Mouse (Mus musculus) stomach, postnatal 0 days (tissue): ENCODE data around the gene Slit3. TPM values are rescaled to one million over a fixed set of nuclear protein-coding genes. Genes with fewer than 3 reads are reported as not detected.

Source experiments
- ATAC-seq: fragments of 200-750 bp; cut with Nextera tagmentation; 2 replicates; pipeline ENCODE4 v1.8.0; 2017; ENCODE audit not compliant: low FRiP score, low TSS enrichment
- DNase-seq: peaks from one replicate; pipeline ENCODE4 v3.0.0-alpha.2; 2016; ENCODE audit warnings: low spot score
- H3K27ac ChIP-seq: fragments of 300-500 bp; sonication (generic); replicated peaks from 2 replicates; pipeline ENCODE4 v1.5.1; 2014; ENCODE audit warnings: mild to moderate bottlenecking, control low read depth
- H3K27me3 ChIP-seq: fragments of 300-500 bp; sonication (generic); 2 replicates; pipeline ENCODE4 v1.6.1; 2014; ENCODE audit warnings: low read length; ENCODE audit not compliant: control insufficient read depth, insufficient read depth
- H3K36me3 ChIP-seq: fragments of 300-500 bp; sonication (generic); 2 replicates; pipeline ENCODE4 v1.6.1; 2014; ENCODE audit warnings: low read length, mixed read lengths; ENCODE audit not compliant: control insufficient read depth, insufficient read depth
- H3K4me1 ChIP-seq: fragments of 300-500 bp; sonication (generic); replicated peaks from 2 replicates; pipeline ENCODE4 v1.6.1; 2014; ENCODE audit warnings: antibody characterized with exemption; ENCODE audit not compliant: control insufficient read depth, insufficient read depth
- H3K4me2 ChIP-seq: fragments of 300-500 bp; sonication (generic); replicated peaks from 2 replicates; pipeline ENCODE4 v1.6.1; 2014; ENCODE audit warnings: low read depth, mild to moderate bottlenecking, control low read depth, moderate library complexity
- H3K4me3 ChIP-seq: fragments of 300-500 bp; sonication (generic); 2 replicates; pipeline ENCODE4 v1.5.1; 2014; ENCODE audit warnings: low read depth, low read length, control low read depth
- H3K9ac ChIP-seq: fragments of 300-500 bp; sonication (generic); 2 replicates; pipeline ENCODE4 v1.6.1; 2014; ENCODE audit warnings: mild to moderate bottlenecking, low read length, control low read depth, mixed read lengths
- H3K9me3 ChIP-seq: fragments of 300-500 bp; sonication (generic); 2 replicates; pipeline ENCODE4 v1.6.1; 2016; ENCODE audit warnings: low read length; ENCODE audit not compliant: control insufficient read depth
- CTCF ChIP-seq: IDR thresholded peaks from 2 replicates; pipeline ENCODE4 v1.5.1; 2016; ENCODE audit warnings: antibody characterized with exemption, low read depth, mild to moderate bottlenecking, moderate library complexity
- EP300 ChIP-seq: optimal IDR thresholded peaks from 2 replicates; pipeline ENCODE3; 2016; ENCODE audit warnings: antibody characterized with exemption
- WGBS: fragments of 180-500 bp; shearing (Covaris S2); extraction: QIAGEN DNeasy Blood & Tissue Kit; methylation state at CpG from one replicate; pipeline ENCODE4 v1.1.7; 2014; 5-methylcytosine and 5-hydroxymethylcytosine counted together
- polyA plus RNA-seq: library from polyadenylated mRNA; unstranded; fragments of >200 nt; fragmentation: Nextera tagmentation; extraction: Ambion mirVana; gene quantifications from 2 replicates; pipeline ENCODE4 v1.2.1, GENCODE M21; 2015

The Slit3 gene
- polyA plus RNA-seq, 1 experiment from 2014 or later = 8.1 TPM

- Histone ChIP-seq H3K4me3 (no peak overlapping the region), H3K27me3 (no peaks in the 10 kb centered on the region), H3K9ac (no peak overlapping the region), H3K9me3 (no peaks in the 10 kb centered on the region), H3K4me1 (no peaks in the 10 kb centered on the region), H3K36me3 (no peaks in the 10 kb centered on the region), H3K4me2 (no peak overlapping the region), H3K27ac (no peak overlapping the region)
- DNase-seq (no peak), ATAC-seq (no peak)
- TF ChIP-seq EP300 = no peak
- TF ChIP-seq CTCF = no peak
- 93% methylated on average over 6 of the region's 6 CpGs for WGBS
These were observed 476.9 kb downstream of the Slit3 start for GRCm38 (mm10) chr11:35597882-35598281.

DNA sequence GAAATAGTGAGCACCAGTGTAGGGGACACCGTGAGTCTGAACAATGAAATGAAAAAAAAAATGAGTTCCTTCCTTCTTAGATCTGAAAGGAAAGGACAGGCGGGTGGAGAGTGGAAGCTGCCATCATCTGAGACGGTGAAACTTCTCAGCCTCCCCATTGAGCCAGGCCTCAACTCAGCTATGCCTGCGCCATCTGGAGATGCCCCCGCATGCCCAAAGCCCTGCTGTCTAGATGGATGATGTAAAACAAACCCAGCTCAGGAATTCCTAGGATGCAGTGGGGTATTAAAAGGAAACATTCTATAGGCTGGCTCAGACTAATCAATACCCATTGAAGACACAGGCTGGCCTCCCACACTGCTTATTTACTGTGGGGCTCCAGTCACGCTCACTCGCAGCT lies 477.7 kb downstream of the Slit3 start:
- no peaks in the 10 kb centered on the region for H3K36me3 ChIP-seq
- no peaks in the 10 kb centered on the region for H3K27me3 ChIP-seq
- TF ChIP-seq EP300 (no peak), CTCF (no peak)
- ATAC-seq (no peak), DNase-seq (no peak)
- H3K4me1 ChIP-seq = no peaks in the 10 kb centered on the region
- H3K4me2 ChIP-seq = no peak overlapping the region
- no peak overlapping the region for H3K27ac ChIP-seq
- no peak overlapping the region for H3K9ac ChIP-seq
- H3K4me3 ChIP-seq = no peak overlapping the region
- 66% methylated on average over 7 of the region's 7 CpGs for WGBS
- H3K9me3 ChIP-seq = no peaks in the 10 kb centered on the region

DNA sequence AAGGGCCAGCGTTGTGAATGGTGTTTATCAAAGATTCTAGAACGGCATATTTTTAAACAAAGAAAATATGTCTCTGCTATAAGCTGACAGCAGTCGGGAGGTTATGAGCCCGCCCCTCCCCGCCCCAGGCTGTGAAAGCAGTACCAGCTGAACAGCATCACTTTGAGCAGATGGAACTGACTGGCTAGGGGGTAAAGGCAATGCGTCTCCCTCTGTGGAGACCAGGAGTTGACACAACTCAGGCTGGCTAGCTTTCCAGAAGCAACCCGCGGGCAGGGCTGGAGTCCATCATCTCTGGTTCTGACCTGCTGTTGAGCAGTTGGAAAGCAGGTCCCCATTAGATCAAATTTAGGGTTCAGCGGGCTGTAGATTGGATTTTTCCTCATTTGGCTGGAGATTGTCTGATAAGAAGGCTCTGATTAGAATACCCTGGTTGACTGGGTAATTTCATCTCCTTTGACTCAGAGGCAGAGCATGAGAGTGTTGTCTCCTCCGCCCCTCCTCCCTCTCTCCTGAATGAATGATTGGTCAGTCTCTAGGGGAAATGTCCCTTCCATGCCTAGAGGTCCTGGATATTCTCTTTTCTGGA lies 480.7 kb downstream of the Slit3 start:
- no peaks in the 10 kb centered on the region for H3K27me3 ChIP-seq
- no peaks in the 10 kb centered on the region for H3K4me1 ChIP-seq
- no peak for TF ChIP-seq EP300
- no peak for TF ChIP-seq CTCF
- H3K4me2 ChIP-seq = no peak overlapping the region
- DNase-seq (no peak), ATAC-seq (peak; percentile 54; the same call in 1 of the 2 replicates)
- H3K36me3 ChIP-seq = no peaks in the 10 kb centered on the region
- WGBS = 37% methylated on average over 10 of the region's 10 CpGs
- no peak overlapping the region for H3K4me3 ChIP-seq
- no peaks in the 10 kb centered on the region for H3K9me3 ChIP-seq
- H3K9ac ChIP-seq = no peak overlapping the region
- H3K27ac ChIP-seq = no peak overlapping the region

GRCm38 (mm10) chr11:35602586-35602985 lies 481.6 kb downstream of the Slit3 start:
- ATAC-seq = no peak

DNA sequence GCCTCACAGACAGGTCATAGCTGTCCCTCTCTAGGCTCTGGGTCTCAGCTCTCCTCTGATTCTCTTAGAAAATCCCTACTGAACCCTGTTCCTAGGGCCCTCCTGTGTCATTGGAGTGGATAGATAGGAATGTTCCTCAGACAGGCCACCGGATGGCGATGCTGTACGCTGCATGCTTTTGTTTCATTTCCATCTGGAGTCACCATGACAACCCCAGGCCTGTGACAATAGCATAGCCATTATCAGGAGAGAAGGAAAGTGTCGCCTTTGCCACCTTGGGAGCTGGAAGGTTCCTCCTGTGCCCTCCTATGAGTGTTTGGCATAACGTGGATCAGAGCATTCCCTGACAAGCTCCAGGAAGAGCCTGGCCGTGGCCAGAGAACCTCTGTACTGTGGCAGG lies 482.9 kb downstream of the Slit3 start:
- ATAC-seq (no peak), DNase-seq (no peak)
- TF ChIP-seq EP300 = no peak
- TF ChIP-seq CTCF = peak; percentile 42
- Histone ChIP-seq H3K27me3 (no peaks in the 10 kb centered on the region), H3K4me3 (no peak overlapping the region), H3K9ac (no peak overlapping the region), H3K4me2 (no peak overlapping the region), H3K27ac (no peak overlapping the region), H3K36me3 (no peaks in the 10 kb centered on the region), H3K4me1 (no peaks in the 10 kb centered on the region), H3K9me3 (no peaks in the 10 kb centered on the region)
- WGBS = 90% methylated on average over 6 of the region's 6 CpGs

More at GRCm38 (mm10) chr11:35602586-35602985, 481.6 kb downstream of the Slit3 start:
- WGBS = 47% methylated on average over 10 of the region's 10 CpGs
- no peaks in the 10 kb centered on the region for H3K4me1 ChIP-seq
- H3K9me3 ChIP-seq = no peaks in the 10 kb centered on the region
- no peak overlapping the region for H3K9ac ChIP-seq
- H3K36me3 ChIP-seq = no peaks in the 10 kb centered on the region
- H3K27me3 ChIP-seq = no peaks in the 10 kb centered on the region
- no peak overlapping the region for H3K4me3 ChIP-seq
- no peak for TF ChIP-seq EP300
- TF ChIP-seq CTCF = no peak
- no peak overlapping the region for H3K4me2 ChIP-seq
- no peak for DNase-seq
- no peak overlapping the region for H3K27ac ChIP-seq

DNA sequence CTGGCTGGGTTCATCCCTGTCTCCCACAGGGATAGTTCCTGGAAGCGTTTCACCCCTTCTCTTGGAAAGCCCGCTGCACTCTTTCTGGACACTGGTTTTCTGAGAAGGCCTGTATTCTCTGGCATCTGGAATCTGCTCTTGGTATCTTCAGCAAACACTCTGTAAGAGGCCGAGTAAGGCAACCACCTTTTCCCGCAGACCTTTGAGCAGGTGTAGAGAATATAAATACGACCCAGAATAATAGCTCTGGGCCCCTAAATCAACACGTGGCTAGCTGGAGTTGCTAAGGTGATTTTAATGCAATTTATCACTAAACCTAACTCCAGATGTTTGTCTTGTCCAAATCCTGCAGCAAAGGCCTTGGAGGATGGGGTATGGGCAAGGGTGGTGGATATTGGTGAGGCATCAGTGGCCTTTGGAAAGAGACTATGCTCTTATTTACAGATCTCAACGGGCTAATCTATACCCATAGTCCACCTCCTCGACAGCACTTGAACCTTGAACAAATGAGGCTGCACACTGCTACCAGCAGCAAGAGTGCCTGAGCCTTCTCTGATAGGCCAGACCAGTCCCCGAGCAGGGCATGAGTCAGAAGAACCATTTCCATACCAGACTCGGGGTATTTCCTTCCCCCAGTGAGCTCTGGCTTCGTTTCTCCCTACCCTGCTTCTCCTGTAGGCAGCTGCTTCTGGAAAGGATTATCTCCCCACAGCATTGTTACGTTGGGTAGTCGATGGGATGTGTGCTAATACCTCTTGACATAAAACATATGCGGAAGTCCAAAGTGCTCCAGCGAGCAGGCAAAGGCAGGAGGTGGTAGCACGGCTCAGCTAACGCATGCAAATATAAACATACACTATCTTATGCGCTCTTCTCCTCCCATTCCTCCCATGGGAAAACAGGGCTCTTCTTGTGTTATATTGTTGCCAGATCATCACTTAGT lies 484.1 kb downstream of the Slit3 start:
- H3K27ac ChIP-seq = no peak overlapping the region
- TF ChIP-seq EP300 = no peak
- TF ChIP-seq CTCF = no peak
- H3K9me3 ChIP-seq = no peaks in the 10 kb centered on the region
- whole genome bisulfite sequencing = 50% methylated on average over 18 of the region's 18 CpGs
- H3K36me3 ChIP-seq = no peaks in the 10 kb centered on the region
- DNase-seq = no peak
- no peak overlapping the region for H3K4me2 ChIP-seq
- H3K4me3 ChIP-seq = no peak overlapping the region
- no peaks in the 10 kb centered on the region for H3K4me1 ChIP-seq
- H3K27me3 ChIP-seq = no peaks in the 10 kb centered on the region
- H3K9ac ChIP-seq = no peak overlapping the region
- ATAC-seq = peak; percentile 32; the same call in 1 of the 2 replicates
